Mouse (Mus musculus): Measurements from ENCODE around the gene Bcl6. TPM values are rescaled to one million over a fixed set of nuclear protein-coding genes. Genes with fewer than 3 reads are reported as not detected.
A peak's percentile ranks its signal among the peaks of the same experiment; 100 is the strongest.

The Bcl6 gene
- total RNA-seq, 2 experiments from 2014 or later = 4.8 to 9.4 TPM

- intact Hi-C loops (cut with DNase I) = no loop called here
- peak; percentile 64 to 75 for DNase-seq
Measured at GRCm38 (mm10) chr16:23979446-23979845, 9.2 kb downstream of the Bcl6 start.

DNA sequence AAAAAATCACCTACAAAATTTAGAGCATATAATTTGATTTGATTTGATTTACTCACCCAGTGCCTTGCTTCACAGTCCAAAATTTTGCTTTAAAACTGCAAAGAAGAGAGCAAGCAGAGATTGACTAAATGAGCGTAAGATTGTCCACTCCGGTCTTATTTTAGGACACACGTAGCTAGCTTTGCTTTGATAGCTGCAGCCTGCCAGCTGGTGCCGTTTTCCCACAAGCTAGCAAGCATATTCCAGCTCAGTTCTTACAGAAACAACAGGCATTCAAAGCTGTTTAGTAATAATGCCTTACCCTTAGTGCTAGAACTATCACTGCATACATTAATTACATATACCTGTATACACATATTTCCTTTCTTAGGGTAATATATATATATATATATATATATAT, 10.2 kb downstream of the Bcl6 start:
- no peak for DNase-seq
- intact Hi-C loops (cut with DNase I) = no loop called here

DNA sequence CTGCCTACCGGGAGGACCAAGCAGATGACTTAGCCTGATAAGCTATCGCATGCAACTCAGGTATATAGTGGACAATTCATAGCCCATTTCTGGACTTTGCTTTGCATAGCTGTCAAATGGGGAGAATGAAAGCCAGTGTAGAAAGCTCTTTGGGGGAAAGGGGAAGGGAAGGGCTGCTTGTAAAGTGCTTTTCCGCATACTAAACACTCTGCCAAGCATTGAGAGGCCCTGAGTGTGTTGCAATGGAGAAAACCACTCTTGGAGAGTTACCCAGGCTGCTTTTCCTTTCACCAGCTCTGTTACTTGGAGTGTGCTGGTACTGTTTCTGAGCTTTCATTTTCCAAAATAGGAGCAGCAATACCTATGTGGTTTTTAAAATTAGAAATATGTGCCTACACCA, 10.9 kb downstream of the Bcl6 start:
- no peak for DNase-seq
- intact Hi-C loops (cut with DNase I) = no loop called here

GRCm38 (mm10) chr16:23976196-23976595, 12.5 kb downstream of the Bcl6 start:
- intact Hi-C loops (cut with DNase I) = no loop called here
- DNase-seq = no peak

GRCm38 (mm10) chr16:23973635-23974367, 14.9 kb downstream of the Bcl6 start:
- DNase-seq = no peak
- intact Hi-C loops (cut with DNase I) = no loop called here

DNA sequence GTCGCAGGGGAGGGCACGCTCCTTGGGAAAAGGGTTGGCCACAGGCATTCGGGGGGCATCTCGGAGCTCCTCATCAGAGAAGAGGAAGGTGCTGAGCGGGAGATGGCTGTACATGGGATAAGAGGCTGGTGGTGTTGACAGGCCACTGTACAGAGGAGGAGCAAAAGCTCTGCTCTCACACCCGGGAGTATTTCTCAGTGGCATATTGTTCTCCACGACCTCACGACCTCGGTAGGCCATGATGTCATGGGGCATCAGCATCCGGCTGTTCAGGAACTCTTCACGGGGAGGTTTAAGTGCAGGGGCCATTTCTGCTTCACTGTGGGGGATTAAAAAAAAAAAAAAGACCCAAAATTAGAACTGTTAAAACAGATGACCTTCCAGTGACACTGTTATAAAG, 15.8 kb downstream of the Bcl6 start:
- no peak for DNase-seq
- intact Hi-C loops (cut with DNase I) = no loop called here

DNA sequence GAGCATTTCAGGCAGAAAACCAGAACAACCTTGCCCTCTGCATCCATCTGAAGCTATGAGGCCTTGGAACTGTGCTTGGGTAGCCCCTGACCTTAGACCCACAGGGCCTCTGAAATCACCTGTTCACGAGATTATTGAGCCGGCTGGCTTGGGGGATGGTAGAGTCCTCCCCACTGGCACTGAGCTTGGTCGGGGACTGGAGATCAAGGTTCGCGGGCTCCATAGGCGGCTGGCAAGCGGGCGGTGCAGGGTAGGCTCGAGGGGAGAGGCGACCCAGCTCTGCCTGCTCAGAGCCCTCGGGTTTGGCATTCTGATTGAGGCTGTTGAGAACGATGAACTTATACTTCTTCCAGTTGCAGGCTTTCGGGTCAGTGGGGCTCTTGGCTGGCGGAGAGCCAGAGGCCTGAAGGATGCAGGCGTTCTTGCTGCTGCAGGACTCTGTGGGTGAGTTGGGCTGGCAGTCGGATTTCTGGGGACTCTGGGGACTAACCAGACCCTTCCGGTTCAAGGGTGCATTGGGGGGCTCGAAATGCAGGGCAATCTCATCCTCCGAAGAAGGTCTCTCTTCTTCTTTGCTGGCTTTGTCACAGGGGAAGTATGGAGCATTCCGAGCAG, 16.4 kb downstream of the Bcl6 start:
- intact Hi-C loops (cut with DNase I) = no loop called here
- DNase-seq = no peak

GRCm38 (mm10) chr16:23969919-23970318, 18.7 kb downstream of the Bcl6 start:
- intact Hi-C loops (cut with DNase I) = no loop called here
- peak in 1 of 2 experiments; percentile 35 for DNase-seq

DNA sequence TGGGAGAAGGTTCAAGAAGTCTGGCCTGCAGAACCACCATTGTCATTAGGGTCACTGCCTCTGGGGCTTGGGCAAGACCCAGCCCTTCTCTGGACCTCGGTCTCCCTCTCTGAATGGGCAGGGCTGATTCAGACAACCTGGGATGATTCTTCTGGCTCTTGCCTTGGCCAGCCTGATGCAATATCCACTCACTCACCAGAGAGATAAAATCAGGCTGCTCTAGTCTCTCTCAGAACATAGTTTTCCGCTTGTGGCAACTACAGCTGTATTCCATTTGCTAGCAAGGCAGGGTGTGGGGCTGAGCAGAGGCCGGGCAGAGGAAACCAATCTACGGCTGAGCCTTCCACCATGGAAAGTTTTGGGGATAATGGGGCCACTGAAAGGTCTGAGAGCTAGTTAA, 19.8 kb downstream of the Bcl6 start:
- DNase-seq = no peak
- intact Hi-C loops (cut with DNase I) = no loop called here

DNA sequence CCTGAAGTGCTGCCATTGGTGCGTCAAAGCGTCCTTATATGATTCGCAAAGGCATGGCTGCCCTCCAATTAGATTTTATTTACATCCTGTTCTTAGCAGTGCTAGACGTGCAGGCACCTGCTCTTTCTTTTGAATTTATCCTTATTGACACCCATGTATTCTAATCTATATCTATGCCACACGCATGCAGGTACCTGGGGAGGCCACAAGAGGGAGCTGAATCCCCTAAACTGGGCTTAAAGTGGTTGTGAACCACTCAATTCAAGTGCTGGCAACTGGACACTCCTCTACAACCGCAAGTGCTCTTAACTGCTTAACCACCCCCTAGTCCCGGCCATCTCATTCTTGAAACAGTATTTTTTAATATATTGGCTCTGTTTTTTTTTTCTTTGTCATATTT, 21.4 kb downstream of the Bcl6 start:
- no peak for DNase-seq
- intact Hi-C loops (cut with DNase I) = no loop called here

DNA sequence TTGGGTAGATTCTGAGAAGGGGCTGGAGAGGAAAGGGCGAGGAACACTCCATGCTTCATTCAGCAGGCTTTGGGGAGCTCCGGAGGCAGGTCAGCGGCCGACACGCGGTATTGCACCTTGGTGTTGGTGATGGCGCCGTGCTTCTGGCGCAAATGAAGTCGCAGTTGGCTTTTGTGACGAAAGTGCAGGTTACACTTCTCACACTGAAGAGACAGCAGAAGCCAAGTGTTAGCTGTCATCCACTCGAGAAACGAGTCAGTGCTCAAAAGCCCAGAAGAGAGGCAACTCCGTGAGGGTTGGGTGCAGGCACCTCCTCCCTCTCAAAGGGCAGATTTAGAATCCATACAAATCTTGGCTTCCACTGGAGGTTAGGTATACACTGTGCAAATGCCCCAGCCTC, 22.6 kb downstream of the Bcl6 start:
- no peak for DNase-seq
- intact Hi-C loops (cut with DNase I) = no loop called here

- no peak for DNase-seq
- intact Hi-C loops (cut with DNase I) = loop anchor here (5.0 kb wide), 2 partner anchors 1297 to 1387 kb away; no protein-coding TSS in a partner anchor
Measured at GRCm38 (mm10) chr16:23964706-23965367, 23.8 kb downstream of the Bcl6 start.

GRCm38 (mm10) chr16:23963896-23964668, 24.6 kb downstream of the Bcl6 start:
- DNase-seq = no peak
- intact Hi-C loops (cut with DNase I) = loop anchor here (5.0 kb wide), 2 partner anchors 1298 to 1388 kb away; no protein-coding TSS in a partner anchor

DNA sequence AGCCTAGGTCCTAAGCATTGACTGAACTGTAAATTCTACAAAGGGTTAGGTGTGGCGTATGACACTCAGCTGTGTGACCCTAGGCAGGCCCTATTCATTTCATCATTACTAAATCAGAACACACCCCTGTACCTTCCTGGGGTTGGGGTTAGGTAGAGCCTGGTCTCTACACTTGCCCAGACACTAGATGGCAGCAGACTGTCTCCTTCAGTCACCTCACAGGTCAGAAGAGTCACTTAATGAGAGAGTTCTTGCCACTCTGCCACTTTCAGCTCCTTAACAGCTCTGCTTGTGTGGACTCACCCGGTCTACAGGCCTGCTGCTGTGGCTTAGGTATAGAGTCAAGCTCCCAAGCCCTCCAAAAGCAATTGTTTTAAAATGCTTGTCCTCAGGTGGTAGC, 26.3 kb downstream of the Bcl6 start:
- DNase-seq = peak; percentile 36 to 45
- intact Hi-C loops (cut with DNase I) = loop anchor here (5.0 kb wide), 2 partner anchors 1300 to 1390 kb away; no protein-coding TSS in a partner anchor

DNA sequence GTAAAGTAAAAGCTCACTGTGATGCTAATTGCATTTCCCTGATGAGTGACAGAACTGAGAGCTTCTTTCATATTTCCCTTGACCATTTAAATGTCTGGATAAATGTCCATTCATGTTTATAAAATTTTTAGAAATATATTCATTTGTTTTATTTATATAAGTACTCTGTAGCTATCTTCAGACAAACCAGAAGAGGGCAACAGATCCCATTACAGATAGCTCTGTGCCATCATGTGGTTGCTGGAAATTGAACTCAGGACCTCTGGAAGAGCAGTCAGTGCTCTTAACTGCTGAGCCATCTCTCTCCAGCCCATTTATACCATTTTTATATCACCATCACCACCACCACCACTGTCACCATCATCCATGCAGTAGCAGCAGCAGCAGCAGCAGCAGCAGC, 29.7 kb downstream of the Bcl6 start:
- no peak for DNase-seq
- intact Hi-C loops (cut with DNase I) = no loop called here

- DNase-seq = no peak
- intact Hi-C loops (cut with DNase I) = loop anchor here (1.0 to 2.0 kb wide), 3 partner anchors 55 to 501 kb away; no protein-coding TSS in a partner anchor
Measured at GRCm38 (mm10) chr16:23953959-23954260, 34.7 kb downstream of the Bcl6 start.

DNA sequence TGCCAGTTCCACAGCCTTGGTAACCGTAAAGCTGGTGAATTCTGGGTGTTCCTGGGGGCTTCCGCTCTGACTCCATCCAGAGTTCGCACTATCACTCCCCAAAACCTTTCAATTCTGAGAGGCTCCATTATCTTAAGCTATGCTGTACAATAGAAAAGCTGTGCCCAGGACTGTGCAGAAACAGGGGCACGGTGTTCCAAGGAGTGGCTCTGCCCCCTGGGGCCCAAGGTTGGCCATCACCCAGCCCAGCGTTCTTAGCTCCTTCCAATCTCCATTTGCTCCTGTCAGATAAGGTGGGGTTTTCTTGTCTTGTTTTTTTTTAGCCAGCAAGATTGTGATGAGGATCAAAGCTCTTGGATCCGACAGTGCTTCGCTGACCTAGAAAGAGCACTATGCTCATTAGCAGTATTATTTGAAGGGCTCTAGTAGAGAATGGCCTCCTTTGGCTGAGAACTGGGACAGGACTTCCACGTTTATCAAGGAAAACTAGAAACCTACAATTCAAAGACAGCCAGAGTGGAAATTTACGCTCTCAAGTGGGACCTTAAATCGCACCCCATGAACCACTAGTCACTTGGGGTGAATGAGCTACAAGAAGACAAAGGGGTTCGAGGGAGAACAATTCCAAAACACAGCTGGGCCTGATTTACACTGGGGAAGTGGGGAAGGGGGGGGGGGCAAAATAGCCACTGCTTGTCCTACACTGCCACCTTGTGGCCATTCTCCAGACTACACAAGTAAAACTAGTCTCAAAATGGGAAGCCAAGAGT, 35.3 kb downstream of the Bcl6 start:
- intact Hi-C loops (cut with DNase I) = loop anchor here (1.0 to 2.0 kb wide), 3 partner anchors 54 to 501 kb away; no protein-coding TSS in a partner anchor
- DNase-seq = peak; percentile 48 to 80

GRCm38 (mm10) chr16:23952101-23952727, 36.4 kb downstream of the Bcl6 start:
- DNase-seq = no peak
- intact Hi-C loops (cut with DNase I) = loop anchor here (2.0 kb wide), 1 partner anchor 499 kb away; no protein-coding TSS in a partner anchor

GRCm38 (mm10) chr16:23947654-23948053, 41.0 kb downstream of the Bcl6 start:
- intact Hi-C loops (cut with DNase I) = no loop called here
- no peak for DNase-seq

- no peak for DNase-seq
- intact Hi-C loops (cut with DNase I) = no loop called here
Measured at GRCm38 (mm10) chr16:23944801-23945200, 43.9 kb downstream of the Bcl6 start.
